Mouse (Mus musculus): ENCODE measurements at regions not wholly inside any gene's neighbourhood (a gene's known extent, or its start where the extent isn't known, plus 50 kb on each side); places are given as distances from the start of the nearest gene placed in this dataset.

DNA sequence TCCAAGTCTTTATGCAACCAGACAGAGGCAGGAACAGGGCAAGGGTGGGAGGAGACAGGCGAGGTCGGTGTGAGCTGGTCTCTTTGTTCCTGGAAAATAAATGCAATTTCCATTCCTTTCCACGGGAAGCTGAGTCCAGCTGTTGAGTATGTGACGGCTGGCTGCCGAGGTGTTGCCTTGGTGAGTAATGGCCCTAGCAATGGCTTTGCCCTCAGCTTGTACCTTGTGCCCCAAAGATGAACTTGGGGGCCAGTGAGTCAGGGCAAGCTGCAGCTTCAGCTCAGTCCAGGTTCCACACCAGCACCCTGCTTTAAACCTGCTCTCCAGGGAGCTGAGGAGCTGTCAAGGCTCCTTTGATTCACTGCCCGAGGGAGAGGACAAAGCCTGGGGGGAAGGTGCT lies 130.0 kb downstream of the Tmem132e start:
- no peak for TF ChIP-seq CTCF (IDR thresholded peaks at IDR 0.05 in 2 of 3, conservative IDR thresholded peaks at IDR 0.05 in 1 of 3; ENCODE audit: control insufficient read depth in 1 of 3, insufficient read depth in 1 of 3, low read depth in 2 of 3, low read length in 3 of 3, poor library complexity in 1 of 3, severe bottlenecking in 1 of 3)
- no peak for TF ChIP-seq EP300 (IDR thresholded peaks at IDR 0.05; ENCODE audit: low read depth in 1 of 2, low read length in 2 of 2)
- TF ChIP-seq MAX (IDR thresholded peaks at IDR 0.05; ENCODE audit: low read length) = no peak
- TF ChIP-seq USF1 (IDR thresholded peaks at IDR 0.05; ENCODE audit: low read depth, low read length) = no peak
- TF ChIP-seq MAZ (IDR thresholded peaks at IDR 0.05; ENCODE audit: low read depth, low read length) = no peak

Measured in MEL (cell line).